Mouse (Mus musculus) heart, postnatal 10 days (tissue): ENCODE data around the gene Gm20388. TPM values are rescaled to one million over a fixed set of nuclear protein-coding genes. Genes with fewer than 3 reads are reported as not detected.

Source experiments
- DNase-seq, 2 experiments: peaks; one replicate each; pipeline ENCODE4 v3.0.0; 2021
- intact Hi-C: fragments of 180-260 bp; cut with DNase I; formaldehyde crosslinking; loops from one replicate; pipeline ENCODE4 v1.15.1; 2025
- total RNA-seq, 2 experiments: library from RNA; stranded (reverse); gene quantifications; 2 replicates each; pipeline ENCODE4 v1.2.3; 2021

Gm20388 gene
- total RNA-seq, 2 experiments from 2014 or later, result 2.0 to 2.2 TPM

GRCm38 (mm10) chr8:123719280-123719679, 3808.6 kb downstream of the Gm20388 start:
- DNase-seq, result no peak
- intact Hi-C loops, result no loop called here

GRCm38 (mm10) chr8:123719811-123720210, 3809.2 kb downstream of the Gm20388 start:
- intact Hi-C loops, result loop anchor here (5.0 kb wide), 1 partner anchor 42 kb away; no protein-coding TSS in a partner anchor
- DNase-seq, result no peak

- intact Hi-C loops, result loop anchor here (5.0 kb wide), 1 partner anchor 42 kb away; no protein-coding TSS in a partner anchor
Observed at GRCm38 (mm10) chr8:123720471-123721001, 3809.9 kb downstream of the Gm20388 start.

GRCm38 (mm10) chr8:123722245-123722644, 3811.6 kb downstream of the Gm20388 start:
- intact Hi-C loops, result loop anchor here (5.0 kb wide), 1 partner anchor 40 kb away; no protein-coding TSS in a partner anchor
- DNase-seq, result no peak

More at GRCm38 (mm10) chr8:123720471-123721001, 3809.9 kb downstream of the Gm20388 start:
- no peak for DNase-seq

GRCm38 (mm10) chr8:123724752-123725151, 3814.1 kb downstream of the Gm20388 start:
- intact Hi-C loops, result loop anchor here (5.0 kb wide), 1 partner anchor 38 kb away; no protein-coding TSS in a partner anchor
- no peak for DNase-seq

GRCm38 (mm10) chr8:123725261-123725660, 3814.6 kb downstream of the Gm20388 start:
- intact Hi-C loops, result no loop called here

GRCm38 (mm10) chr8:123726759-123727158, 3816.1 kb downstream of the Gm20388 start:
- DNase-seq, result no peak
- intact Hi-C loops, result no loop called here

More at GRCm38 (mm10) chr8:123725261-123725660, 3814.6 kb downstream of the Gm20388 start:
- DNase-seq, result no peak

GRCm38 (mm10) chr8:123729055-123729785, 3818.6 kb downstream of the Gm20388 start:
- intact Hi-C loops, result loop anchor here (2.0 kb wide), 1 partner anchor 76 kb away; the partner anchor contains the start of gene Rhou
- peak; percentile 54 to 64 for DNase-seq

GRCm38 (mm10) chr8:123729786-123730411, 3819.3 kb downstream of the Gm20388 start:
- DNase-seq, result peak in 1 of 2 experiments; percentile 37
- intact Hi-C loops, result loop anchor here (2.0 kb wide), 1 partner anchor 77 kb away; the partner anchor contains the start of gene Rhou

GRCm38 (mm10) chr8:123732332-123732731, 3821.7 kb downstream of the Gm20388 start:
- intact Hi-C loops, result no loop called here
- peak in 1 of 2 experiments; percentile 22 for DNase-seq

GRCm38 (mm10) chr8:123734486-123734885, 3823.8 kb downstream of the Gm20388 start:
- no peak for DNase-seq
- intact Hi-C loops, result no loop called here

- DNase-seq, result no peak
- intact Hi-C loops, result no loop called here
Observed at GRCm38 (mm10) chr8:123736974-123737373, 3826.3 kb downstream of the Gm20388 start.

- intact Hi-C loops, result no loop called here
- DNase-seq, result no peak
Observed at GRCm38 (mm10) chr8:123740263-123740662, 3829.6 kb downstream of the Gm20388 start.

GRCm38 (mm10) chr8:123741232-123741631, 3830.6 kb downstream of the Gm20388 start:
- DNase-seq, result no peak
- intact Hi-C loops, result no loop called here

GRCm38 (mm10) chr8:123746488-123746887, 3835.8 kb downstream of the Gm20388 start:
- DNase-seq, result no peak
- intact Hi-C loops, result no loop called here

GRCm38 (mm10) chr8:123747772-123748171, 3837.1 kb downstream of the Gm20388 start:
- intact Hi-C loops, result no loop called here
- peak; percentile 56 to 63 for DNase-seq

GRCm38 (mm10) chr8:123750171-123750693, 3839.6 kb downstream of the Gm20388 start:
- intact Hi-C loops, result no loop called here
- DNase-seq, result no peak

- intact Hi-C loops, result no loop called here
- DNase-seq, result peak in 1 of 2 experiments; percentile 44
Observed at GRCm38 (mm10) chr8:123752773-123753468, 3842.3 kb downstream of the Gm20388 start.

- intact Hi-C loops, result no loop called here
- DNase-seq, result no peak
Observed at GRCm38 (mm10) chr8:123753604-123754375, 3843.1 kb downstream of the Gm20388 start.
